Mouse (Mus musculus) heart, postnatal 0 days (tissue): ENCODE data around the gene Cdh24. TPM values are rescaled to one million over a fixed set of nuclear protein-coding genes. Genes with fewer than 3 reads are reported as not detected.

Experiments used
- ATAC-seq: fragments of 200-750 bp; cut with Nextera tagmentation; 2 replicates; pipeline ENCODE4 v1.8.0; 2017; ENCODE audit warnings: low read depth, moderate number of reproducible peaks, moderate library complexity; ENCODE audit not compliant: insufficient read depth
- DNase-seq: peaks from one replicate; pipeline ENCODE4 v3.0.0-alpha.2; 2016; ENCODE audit warnings: low spot score
- H3K27ac ChIP-seq: fragments of 300-500 bp; sonication (generic); 2 replicates; pipeline ENCODE4 v1.5.1; 2014; ENCODE audit warnings: low read depth, mild to moderate bottlenecking
- H3K27me3 ChIP-seq: fragments of 300-500 bp; sonication (generic); 2 replicates; pipeline ENCODE4 v1.6.1; 2014; ENCODE audit warnings: low read length, mixed read lengths; ENCODE audit not compliant: control insufficient read depth, insufficient read depth
- H3K36me3 ChIP-seq: fragments of 300-500 bp; sonication (generic); replicated peaks from 2 replicates; pipeline ENCODE4 v1.6.1; 2014; ENCODE audit warnings: low read length, mixed read lengths; ENCODE audit not compliant: control insufficient read depth, insufficient read depth
- H3K4me1 ChIP-seq: fragments of 300-500 bp; sonication (generic); 2 replicates; pipeline ENCODE4 v1.6.1; 2014; ENCODE audit warnings: antibody characterized with exemption; ENCODE audit not compliant: control insufficient read depth, insufficient read depth
- H3K4me2 ChIP-seq: fragments of 300-500 bp; sonication (generic); 2 replicates; pipeline ENCODE4 v1.6.1; 2014; ENCODE audit warnings: low read depth, mild to moderate bottlenecking, low read length, moderate library complexity
- H3K4me3 ChIP-seq: fragments of 300-500 bp; sonication (generic); 2 replicates; pipeline ENCODE4 v1.5.1; 2014; ENCODE audit warnings: low read depth, low read length
- H3K9ac ChIP-seq: fragments of 300-500 bp; sonication (generic); replicated peaks from 2 replicates; pipeline ENCODE4 v1.6.1; 2014; ENCODE audit warnings: low read depth, low read length, mixed read lengths
- H3K9me3 ChIP-seq: fragments of 300-500 bp; sonication (generic); replicated peaks from 2 replicates; pipeline ENCODE4 v1.6.1; 2016; ENCODE audit warnings: low read length; ENCODE audit not compliant: control insufficient read depth
- CTCF ChIP-seq: IDR thresholded peaks from 2 replicates; pipeline ENCODE4 v1.5.1; 2016; ENCODE audit warnings: antibody characterized with exemption, control low read depth, low read depth
- EP300 ChIP-seq: IDR thresholded peaks from 2 replicates; pipeline ENCODE4 v1.6.1; 2016; ENCODE audit warnings: antibody characterized with exemption, low read depth
- WGBS: fragments of 180-500 bp; shearing (Covaris S2); extraction: QIAGEN DNeasy Blood & Tissue Kit; methylation state at CpG from one replicate; pipeline ENCODE4 v1.1.7; 2014; 5-methylcytosine and 5-hydroxymethylcytosine counted together
- polyA plus RNA-seq: library from polyadenylated mRNA; unstranded; fragments of >200 nt; fragmentation: Nextera tagmentation; extraction: Ambion mirVana; gene quantifications from 2 replicates; pipeline ENCODE4 v1.2.1, GENCODE M21; 2015
- total RNA-seq: library from RNA; depleted of rRNA; stranded (reverse); fragments of >200 nt; gene quantifications from 2 replicates; pipeline ENCODE4 v1.2.3, GENCODE M21; 2014; ENCODE audit warnings: low replicate concordance

Gene Cdh24
- total and polyA plus RNA-seq, 2 experiments from 2014 or later = 0.41 to 6.2 TPM

- 71% methylated on average over 10 of the region's 10 CpGs for WGBS
- H3K9me3 ChIP-seq = no peaks in the 10 kb centered on the region
- H3K4me2 ChIP-seq = no peak overlapping the region
- TF ChIP-seq EP300 (no peak), CTCF (no peak)
- H3K4me3 ChIP-seq = no peak overlapping the region
- no peak overlapping the region for H3K9ac ChIP-seq
- ATAC-seq (no peak), DNase-seq (peak; percentile 1)
- H3K36me3 ChIP-seq = no peaks in the 10 kb centered on the region
- no peaks in the 10 kb centered on the region for H3K4me1 ChIP-seq
- no peaks in the 10 kb centered on the region for H3K27me3 ChIP-seq
- no peak overlapping the region for H3K27ac ChIP-seq
Observed at GRCm38 (mm10) chr14:54624976-54625375, 16.2 kb downstream of the Cdh24 start.

- 79% methylated on average over 6 of the region's 6 CpGs for WGBS
- no peak for ATAC-seq
Observed at GRCm38 (mm10) chr14:54623334-54623733, 17.8 kb downstream of the Cdh24 start.

DNA sequence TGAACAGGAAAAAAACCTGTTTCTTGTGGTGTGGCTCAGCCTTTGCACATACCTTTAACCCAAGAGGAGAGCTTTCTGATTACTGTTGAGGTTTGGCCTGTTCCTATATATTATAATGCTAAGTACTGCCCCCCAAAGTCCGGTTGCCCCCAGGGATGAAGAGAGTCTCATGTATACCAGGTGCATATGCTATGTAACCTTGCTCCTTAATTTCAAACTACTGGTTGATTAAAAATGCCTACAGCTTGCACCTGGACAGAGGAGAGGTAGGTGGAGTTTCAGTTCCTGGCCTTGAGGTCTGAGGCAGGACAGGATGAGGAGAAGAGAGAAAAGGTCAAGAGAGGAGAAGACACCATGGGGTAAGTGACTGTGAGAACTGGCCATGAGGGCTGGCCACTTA, 20.0 kb downstream of the Cdh24 start, which contains the start of gene Psmb11:
TSS of gene Psmb11 (plus strand) at position 301 of the 400 bp plus-strand sequence.
- TF ChIP-seq CTCF = no peak
- TF ChIP-seq EP300 = no peak

More at GRCm38 (mm10) chr14:54623334-54623733, 17.8 kb downstream of the Cdh24 start:
- Histone ChIP-seq H3K27ac (no peak overlapping the region), H3K36me3 (no peaks in the 10 kb centered on the region), H3K4me1 (no peaks in the 10 kb centered on the region), H3K9me3 (no peaks in the 10 kb centered on the region), H3K27me3 (no peaks in the 10 kb centered on the region), H3K4me3 (no peak overlapping the region), H3K4me2 (no peak overlapping the region), H3K9ac (no peak overlapping the region)
- DNase-seq = peak; percentile 2
- no peak for TF ChIP-seq CTCF
- no peak for TF ChIP-seq EP300

DNA sequence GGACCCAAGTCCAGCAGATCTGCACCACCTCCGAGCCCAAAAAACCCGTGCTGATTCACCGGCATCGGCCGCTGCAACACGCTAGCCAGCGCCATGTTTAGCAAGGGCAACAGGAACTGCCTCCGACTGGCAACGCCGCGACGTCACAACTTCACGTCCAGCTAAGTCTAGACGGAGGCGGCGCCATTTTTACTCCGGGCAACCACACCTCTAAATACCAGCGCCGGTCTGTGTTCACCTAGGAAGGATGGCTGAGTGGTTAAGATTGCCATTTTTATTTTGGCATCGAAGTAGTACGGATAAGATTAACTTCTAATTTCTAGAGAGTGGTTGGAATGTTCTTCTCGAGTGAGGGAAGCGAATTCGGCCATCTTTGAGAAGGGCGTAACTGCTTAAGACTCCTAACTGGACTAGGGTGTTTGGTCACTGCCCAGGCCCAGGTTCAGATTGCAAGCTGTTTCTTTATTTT, 23.2 kb downstream of the Cdh24 start, which contains the start of gene Psmb5:
TSS of gene Psmb5 (minus strand) at position 126 of the 469 bp plus-strand sequence.
- Histone ChIP-seq H3K36me3 (peaks cover 22% of the 10 kb centered on the region), H3K27me3 (no peaks in the 10 kb centered on the region), H3K4me3 (peak within 1 kb of the TSS; percentile 75), H3K27ac (peak within 1 kb of the TSS; percentile 74), H3K9me3 (no peaks in the 10 kb centered on the region), H3K4me1 (peaks cover 4% of the 10 kb centered on the region; the same call in 1 of the 2 replicates), H3K9ac (peak within 1 kb of the TSS; percentile 81), H3K4me2 (peak within 1 kb of the TSS; percentile 93)
- peak; percentile 90 for ATAC-seq
- peak; percentile 92 for DNase-seq
- no peak for TF ChIP-seq CTCF
- TF ChIP-seq EP300 = 0 out of 2 replicates have a peak, but pooled peaks have one; percentile 30
- under 1% methylated on average over 25 of the region's 25 CpGs for WGBS

More for the DNA sequence above, 20.0 kb downstream of the Cdh24 start, which contains the start of gene Psmb11:
- no peak for ATAC-seq
- no peak within 1 kb of the TSS for H3K4me2 ChIP-seq
- H3K9me3 ChIP-seq = no peaks in the 10 kb centered on the region
- H3K27me3 ChIP-seq = no peaks in the 10 kb centered on the region
- H3K36me3 ChIP-seq = 0 out of 2 replicates have a peak, but pooled peaks cover 4% of the 10 kb centered on the region
- H3K4me1 ChIP-seq = peaks cover 4% of the 10 kb centered on the region; the same call in 1 of the 2 replicates
- H3K27ac ChIP-seq = no peak within 1 kb of the TSS
- no peak within 1 kb of the TSS for H3K4me3 ChIP-seq
- H3K9ac ChIP-seq = no peak within 1 kb of the TSS
- 85% methylated on average over 1 of the region's 1 CpGs for WGBS
- peak; percentile 1 for DNase-seq

GRCm38 (mm10) chr14:54617152-54617896, 23.8 kb downstream of the Cdh24 start:
- H3K4me1 ChIP-seq = peaks cover 4% of the 10 kb centered on the region; the same call in 1 of the 2 replicates
- DNase-seq (peak; percentile 3), ATAC-seq (peak; percentile 28)
- H3K9ac ChIP-seq = peak overlapping the region; percentile 81
- no peaks in the 10 kb centered on the region for H3K27me3 ChIP-seq
- no peaks in the 10 kb centered on the region for H3K9me3 ChIP-seq
- H3K27ac ChIP-seq = peak overlapping the region; percentile 74
- H3K4me2 ChIP-seq = peak overlapping the region; percentile 93
- 2% methylated on average over 38 of the region's 38 CpGs for WGBS
- H3K4me3 ChIP-seq = peak overlapping the region; percentile 75
- peaks cover 27% of the 10 kb centered on the region for H3K36me3 ChIP-seq
- TF ChIP-seq EP300 (0 out of 2 replicates have a peak, but pooled peaks have one; percentile 14), CTCF (no peak)
